Mouse (Mus musculus) intestine, postnatal 0 days (tissue): ENCODE measurements around the gene Wasl. TPM values are rescaled to one million over a fixed set of nuclear protein-coding genes. Genes with fewer than 3 reads are reported as not detected.

Experiments used
- ATAC-seq: fragments of 200-750 bp; cut with Nextera tagmentation; 2 replicates; pipeline ENCODE4 v1.8.0; 2017; ENCODE audit warnings: mild to moderate bottlenecking, moderate TSS enrichment, moderate library complexity
- H3K27ac ChIP-seq: fragments of 300-500 bp; sonication (generic); 2 replicates; pipeline ENCODE4 v1.5.1; 2014; ENCODE audit warnings: mild to moderate bottlenecking, low read depth, low read length, moderate library complexity
- H3K27me3 ChIP-seq: fragments of 300-500 bp; sonication (generic); replicated peaks from 2 replicates; pipeline ENCODE4 v1.6.1; 2014; ENCODE audit warnings: low read length, mixed read lengths; ENCODE audit not compliant: control insufficient read depth, insufficient read depth
- H3K36me3 ChIP-seq: fragments of 300-500 bp; sonication (generic); 2 replicates; pipeline ENCODE4 v1.6.1; 2014; ENCODE audit warnings: mild to moderate bottlenecking, moderate library complexity; ENCODE audit not compliant: control insufficient read depth, insufficient read depth
- H3K4me1 ChIP-seq: fragments of 300-500 bp; sonication (generic); replicated peaks from 2 replicates; pipeline ENCODE4 v1.6.1; 2014; ENCODE audit warnings: antibody characterized with exemption, low read length, mixed read lengths; ENCODE audit not compliant: control insufficient read depth, insufficient read depth
- H3K4me2 ChIP-seq: fragments of 300-500 bp; sonication (generic); replicated peaks from 2 replicates; pipeline ENCODE4 v1.6.1; 2014; ENCODE audit warnings: low read depth, mild to moderate bottlenecking, moderate library complexity
- H3K4me3 ChIP-seq: fragments of 300-500 bp; sonication (generic); 2 replicates; pipeline ENCODE4 v1.5.1; 2014; ENCODE audit warnings: low read depth, low read length
- H3K9ac ChIP-seq: fragments of 300-500 bp; sonication (generic); 2 replicates; pipeline ENCODE4 v1.6.1; 2014; ENCODE audit warnings: mild to moderate bottlenecking, low read depth, low read length
- H3K9me3 ChIP-seq: fragments of 300-500 bp; sonication (generic); 2 replicates; pipeline ENCODE4 v1.6.1; 2016; ENCODE audit warnings: mixed run types; ENCODE audit not compliant: control insufficient read depth
- CTCF ChIP-seq: sonication (generic); IDR thresholded peaks from 2 replicates; pipeline ENCODE4 v1.5.1; 2016; ENCODE audit warnings: low read depth, mild to moderate bottlenecking, control low read depth, antibody characterized with exemption, moderate library complexity
- WGBS: fragments of 180-500 bp; shearing (Covaris S2); extraction: QIAGEN DNeasy Blood & Tissue Kit; methylation state at CpG from one replicate; pipeline ENCODE4 v1.1.7; 2014; 5-methylcytosine and 5-hydroxymethylcytosine counted together
- polyA plus RNA-seq: library from polyadenylated mRNA; unstranded; fragments of >200 nt; fragmentation: Nextera tagmentation; extraction: Ambion mirVana; gene quantifications from 2 replicates; pipeline ENCODE4 v1.2.1, GENCODE M21; 2015

Gene Wasl
- polyA plus RNA-seq, 1 experiment from 2014 or later, result 103 TPM

DNA sequence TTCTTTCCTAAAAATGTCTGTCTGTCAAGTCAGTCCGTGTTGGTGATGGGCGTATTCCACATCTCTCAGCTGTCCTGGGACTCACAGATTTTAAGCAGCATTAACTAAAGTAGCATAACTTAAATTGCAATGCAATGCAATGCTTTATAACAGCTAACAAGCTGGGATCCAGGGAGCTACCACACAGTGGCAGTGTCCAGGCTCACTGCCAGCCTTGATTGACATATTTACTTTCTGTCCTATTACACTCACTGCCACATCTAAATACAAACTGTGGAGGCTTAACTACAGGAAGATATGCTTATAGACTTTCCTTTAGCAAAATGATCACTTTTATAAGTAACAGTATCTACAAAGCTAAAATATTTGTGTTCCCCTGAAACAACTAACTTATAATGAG is 29.0 kb downstream of the Wasl start:
- no peak overlapping the region for H3K9ac ChIP-seq
- TF ChIP-seq CTCF, result peak; percentile 32
- no peak for ATAC-seq
- 82% methylated on average over 2 of the region's 2 CpGs for WGBS
- no peaks in the 10 kb centered on the region for H3K9me3 ChIP-seq
- H3K27me3 ChIP-seq, result no peaks in the 10 kb centered on the region
- no peaks in the 10 kb centered on the region for H3K4me1 ChIP-seq
- H3K4me3 ChIP-seq, result no peak overlapping the region
- H3K36me3 ChIP-seq, result peaks cover 13% of the 10 kb centered on the region
- no peak overlapping the region for H3K27ac ChIP-seq
- H3K4me2 ChIP-seq, result no peak overlapping the region

DNA sequence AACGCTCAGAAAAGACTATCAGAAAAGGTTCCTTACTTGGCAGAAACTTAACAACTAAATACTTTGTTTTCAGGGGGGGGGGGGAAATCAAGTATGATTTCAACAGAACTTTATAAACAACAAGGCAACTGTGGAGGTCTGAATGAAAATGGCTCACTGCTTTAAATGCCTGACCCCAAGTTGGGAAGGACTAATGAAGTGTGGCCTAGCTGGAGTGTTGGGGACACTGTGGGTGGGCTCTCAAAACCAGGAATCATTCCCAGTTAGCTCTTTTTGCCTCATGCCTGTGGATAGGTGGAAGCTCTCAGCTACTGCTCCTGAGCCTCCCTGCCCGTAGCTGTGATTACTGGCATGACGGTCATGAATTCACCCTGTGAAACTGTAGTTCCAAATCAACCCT is 30.7 kb downstream of the Wasl start:
- Histone ChIP-seq H3K27me3 (no peaks in the 10 kb centered on the region), H3K4me2 (no peak overlapping the region), H3K4me1 (no peaks in the 10 kb centered on the region), H3K27ac (no peak overlapping the region), H3K36me3 (peaks cover 13% of the 10 kb centered on the region), H3K9ac (no peak overlapping the region), H3K4me3 (no peak overlapping the region), H3K9me3 (no peaks in the 10 kb centered on the region)
- TF ChIP-seq CTCF, result no peak
- WGBS, result 94% methylated on average over 3 of the region's 3 CpGs
- no peak for ATAC-seq

DNA sequence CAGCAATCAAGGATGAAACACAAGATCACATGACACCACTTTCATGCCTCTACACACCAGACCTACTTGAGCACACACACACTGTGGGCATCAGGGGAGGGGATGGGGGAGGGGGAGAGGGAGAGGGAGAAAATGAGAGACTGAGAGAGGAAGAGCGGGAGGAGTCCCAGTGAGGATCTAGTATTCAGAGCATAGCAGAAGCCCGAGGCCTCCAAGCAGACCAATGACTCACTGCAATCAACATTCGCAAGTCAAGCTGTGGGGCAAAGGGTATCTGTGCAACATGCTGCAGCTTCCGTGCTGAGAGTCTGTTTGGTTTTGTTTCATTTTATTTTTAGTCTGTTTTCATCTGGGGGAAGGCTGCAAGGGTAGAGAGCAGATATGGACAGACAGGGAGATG is 32.7 kb downstream of the Wasl start:
- WGBS, result 48% methylated on average over 4 of the region's 4 CpGs
- no peak for TF ChIP-seq CTCF
- no peak overlapping the region for H3K4me3 ChIP-seq
- no peak overlapping the region for H3K27ac ChIP-seq
- H3K27me3 ChIP-seq, result no peaks in the 10 kb centered on the region
- H3K9ac ChIP-seq, result no peak overlapping the region
- peaks cover 13% of the 10 kb centered on the region for H3K36me3 ChIP-seq
- no peaks in the 10 kb centered on the region for H3K4me1 ChIP-seq
- ATAC-seq, result peak; percentile 89
- H3K9me3 ChIP-seq, result no peaks in the 10 kb centered on the region
- H3K4me2 ChIP-seq, result 0 out of 2 replicates have a peak overlapping the region, but pooled peaks have one; percentile 24

DNA sequence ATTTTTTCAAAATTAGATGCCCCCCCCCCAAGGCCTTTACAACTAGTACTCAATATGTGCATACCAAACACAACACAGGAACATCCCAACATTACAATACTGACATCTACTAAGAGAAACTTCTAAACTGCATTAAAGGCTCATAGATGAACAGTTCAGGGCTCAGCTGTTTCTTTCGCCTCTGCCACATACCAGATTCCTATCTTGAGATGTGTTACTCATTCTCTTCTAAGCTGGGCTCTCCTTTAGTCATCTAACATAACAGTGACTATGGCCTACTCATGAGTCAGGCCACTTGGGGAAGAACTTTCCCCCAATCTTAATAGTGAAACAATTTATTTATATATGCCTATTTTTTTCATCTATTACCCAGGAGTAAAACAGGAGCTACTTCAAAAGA is 36.3 kb downstream of the Wasl start:
- no peak for TF ChIP-seq CTCF
- Histone ChIP-seq H3K27me3 (no peaks in the 10 kb centered on the region), H3K36me3 (peaks cover 23% of the 10 kb centered on the region), H3K4me3 (no peak overlapping the region), H3K9me3 (no peaks in the 10 kb centered on the region), H3K4me2 (no peak overlapping the region), H3K9ac (no peak overlapping the region), H3K27ac (no peak overlapping the region), H3K4me1 (no peaks in the 10 kb centered on the region)
- ATAC-seq, result no peak
- WGBS, result 77% methylated on average over 1 of the region's 1 CpGs

DNA sequence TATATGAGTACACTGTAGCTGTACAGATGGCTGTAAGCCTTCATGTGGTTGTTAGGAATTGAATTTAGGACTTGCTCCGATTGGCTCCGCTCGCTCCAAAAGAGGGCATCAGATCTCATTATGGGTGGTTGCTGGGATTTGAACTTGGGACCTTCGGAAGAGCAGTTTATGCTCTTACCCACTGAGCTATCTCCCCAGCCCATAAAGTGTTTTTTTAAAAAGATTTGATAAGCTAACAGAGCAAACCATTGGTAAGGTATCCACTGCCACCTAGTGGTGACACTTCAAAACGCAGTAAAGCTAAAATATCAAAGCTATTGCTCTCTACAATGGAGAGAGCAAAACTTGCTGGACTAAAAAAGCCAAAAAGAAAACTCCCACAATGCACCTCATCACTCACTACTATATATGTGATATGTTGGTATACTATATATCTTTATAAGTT is 37.2 kb downstream of the Wasl start:
- H3K4me3 ChIP-seq, result no peak overlapping the region
- ATAC-seq, result peak; percentile 57; the same call in 1 of the 2 replicates
- H3K9me3 ChIP-seq, result no peaks in the 10 kb centered on the region
- no peak overlapping the region for H3K27ac ChIP-seq
- no peaks in the 10 kb centered on the region for H3K4me1 ChIP-seq
- H3K36me3 ChIP-seq, result peaks cover 20% of the 10 kb centered on the region
- H3K4me2 ChIP-seq, result no peak overlapping the region
- no peak overlapping the region for H3K9ac ChIP-seq
- no peaks in the 10 kb centered on the region for H3K27me3 ChIP-seq
- peak; percentile 85 for TF ChIP-seq CTCF
- 63% methylated on average over 5 of the region's 5 CpGs for WGBS

DNA sequence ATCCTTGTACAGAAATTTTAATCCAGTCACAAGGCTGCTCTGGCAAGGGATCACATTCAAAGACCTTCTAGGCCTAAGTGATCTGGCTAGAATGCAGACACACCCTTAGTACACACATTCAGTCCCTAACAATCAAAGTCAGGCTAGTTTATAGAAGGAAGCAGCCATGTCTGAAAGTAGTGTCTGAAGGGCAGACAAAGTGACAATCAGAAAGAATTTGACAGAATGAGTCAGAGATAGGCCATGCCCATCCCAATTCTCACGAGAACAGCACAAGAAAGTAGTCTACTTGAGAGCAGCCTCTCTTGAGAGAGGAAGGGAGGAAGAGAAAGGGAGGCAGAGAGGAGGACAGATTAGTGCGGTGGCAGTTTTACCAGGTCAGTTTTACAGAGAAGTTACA is 42.7 kb downstream of the Wasl start:
- peaks cover 42% of the 10 kb centered on the region for H3K36me3 ChIP-seq
- H3K27ac ChIP-seq, result no peak overlapping the region
- TF ChIP-seq CTCF, result no peak
- H3K27me3 ChIP-seq, result no peaks in the 10 kb centered on the region
- peak; percentile 45; the same call in 1 of the 2 replicates for ATAC-seq
- H3K4me2 ChIP-seq, result no peak overlapping the region
- H3K4me3 ChIP-seq, result no peak overlapping the region
- H3K9me3 ChIP-seq, result no peaks in the 10 kb centered on the region
- 65% methylated on average over 2 of the region's 2 CpGs for WGBS
- H3K9ac ChIP-seq, result no peak overlapping the region
- no peaks in the 10 kb centered on the region for H3K4me1 ChIP-seq

DNA sequence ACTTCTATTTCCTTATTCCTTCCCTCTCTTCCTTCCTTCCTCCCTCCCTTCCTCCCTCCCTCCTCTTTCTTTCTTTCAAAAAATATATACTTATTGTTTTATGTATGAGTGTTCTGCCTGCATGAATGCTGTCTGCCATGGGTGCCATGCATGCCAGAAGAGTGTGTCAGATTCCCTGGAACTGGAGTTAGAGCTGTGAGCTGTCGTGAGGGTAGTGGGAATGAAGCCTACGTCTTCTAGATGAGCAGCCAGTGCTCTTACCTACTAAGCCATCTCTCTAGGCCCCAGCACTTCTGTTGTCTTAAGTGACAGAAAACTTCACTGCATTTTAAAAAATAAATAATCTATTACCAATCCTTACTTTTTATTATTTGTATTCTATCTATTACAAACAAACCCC is 43.9 kb downstream of the Wasl start:
- TF ChIP-seq CTCF, result no peak
- H3K9me3 ChIP-seq, result no peaks in the 10 kb centered on the region
- H3K4me2 ChIP-seq, result no peak overlapping the region
- peaks cover 43% of the 10 kb centered on the region for H3K36me3 ChIP-seq
- H3K9ac ChIP-seq, result no peak overlapping the region
- ATAC-seq, result no peak
- no peaks in the 10 kb centered on the region for H3K27me3 ChIP-seq
- no peaks in the 10 kb centered on the region for H3K4me1 ChIP-seq
- no peak overlapping the region for H3K27ac ChIP-seq
- WGBS, result 77% methylated on average over 2 of the region's 2 CpGs
- H3K4me3 ChIP-seq, result no peak overlapping the region
